Mouse (Mus musculus) gastrocnemius, adult 8-10 months (tissue): ENCODE data around the gene Tctn1. TPM values are rescaled to one million over a fixed set of nuclear protein-coding genes. Genes with fewer than 3 reads are reported as not detected.
A peak's percentile ranks its signal among the peaks of the same experiment; 100 is the strongest.

Experiments
- DNase-seq, 2 experiments: peaks; one replicate each; pipeline ENCODE4 v3.0.0; 2022; ENCODE audit warnings: low spot score in 2 of 2
- total RNA-seq, 4 experiments: library from RNA; stranded (reverse); gene quantifications; 2 replicates each; pipeline ENCODE4 v1.2.4; 2022

Tctn1 gene
- 1 to 10 TPM; 1.4 to 2.1 (median 1.7) TPM for total RNA-seq

- DNase-seq, result peak; percentile 62 to 82
Observed at GRCm38 (mm10) chr5:122263933-122264905, at the start of gene Tctn1. Gene Tctn1, minus strand, starts transcription at chr5:122264460.

- DNase-seq, result no peak
Observed at GRCm38 (mm10) chr5:122312942-122313684, 48.9 kb upstream of the Tctn1 start.

- DNase-seq, result no peak
Observed at GRCm38 (mm10) chr5:122312346-122312745, 48.1 kb upstream of the Tctn1 start.

GRCm38 (mm10) chr5:122311692-122312091, 47.4 kb upstream of the Tctn1 start:
- no peak for DNase-seq

GRCm38 (mm10) chr5:122310699-122311098, 46.4 kb upstream of the Tctn1 start:
- no peak for DNase-seq

GRCm38 (mm10) chr5:122306536-122306935, 42.3 kb upstream of the Tctn1 start:
- DNase-seq, result no peak

GRCm38 (mm10) chr5:122305472-122305871, 41.2 kb upstream of the Tctn1 start:
- DNase-seq, result no peak

- no peak for DNase-seq
Observed at GRCm38 (mm10) chr5:122304541-122304940, 40.3 kb upstream of the Tctn1 start.

- no peak for DNase-seq
Observed at GRCm38 (mm10) chr5:122303937-122304336, 39.7 kb upstream of the Tctn1 start.

GRCm38 (mm10) chr5:122302810-122303745, 38.8 kb upstream of the Tctn1 start:
- no peak for DNase-seq

GRCm38 (mm10) chr5:122300071-122300518, 35.8 kb upstream of the Tctn1 start:
- no peak for DNase-seq

GRCm38 (mm10) chr5:122295113-122295935, 31.1 kb upstream of the Tctn1 start:
- no peak for DNase-seq

GRCm38 (mm10) chr5:122294219-122294735, 30.0 kb upstream of the Tctn1 start:
- no peak for DNase-seq

- no peak for DNase-seq
Observed at GRCm38 (mm10) chr5:122293131-122293530, 28.9 kb upstream of the Tctn1 start.

- DNase-seq, result no peak
Observed at GRCm38 (mm10) chr5:122291553-122292339, 27.5 kb upstream of the Tctn1 start.

GRCm38 (mm10) chr5:122291149-122291548, 26.9 kb upstream of the Tctn1 start:
- DNase-seq, result no peak

GRCm38 (mm10) chr5:122288147-122288811, 24.0 kb upstream of the Tctn1 start:
- DNase-seq, result no peak

- DNase-seq, result no peak
Observed at GRCm38 (mm10) chr5:122287026-122287425, 22.8 kb upstream of the Tctn1 start.

- no peak for DNase-seq
Observed at GRCm38 (mm10) chr5:122286191-122286590, 21.9 kb upstream of the Tctn1 start.
